Mouse (Mus musculus) kidney, embryonic 14.5 days (tissue): Measurements from ENCODE around the gene Gm3336. TPM values are rescaled to one million over a fixed set of nuclear protein-coding genes. Genes with fewer than 3 reads are reported as not detected.
A peak's percentile ranks its signal among the peaks of the same experiment; 100 is the strongest.

ENCODE experiments used
- ATAC-seq: fragments of 200-750 bp; cut with Nextera tagmentation; 2 replicates; pipeline ENCODE4 v1.8.0; 2017; ENCODE audit warnings: moderate number of reproducible peaks, mild to moderate bottlenecking, moderate TSS enrichment, moderate library complexity; ENCODE audit not compliant: low FRiP score, low TSS enrichment
- H3K27ac ChIP-seq: fragments of 300-500 bp; sonication (generic); 2 replicates; pipeline ENCODE4 v1.5.1; 2014; ENCODE audit warnings: low read depth, mild to moderate bottlenecking, low read length, moderate library complexity, mixed read lengths
- H3K27me3 ChIP-seq: fragments of 300-500 bp; sonication (generic); 2 replicates; pipeline ENCODE4 v1.6.1; 2014; ENCODE audit warnings: mild to moderate bottlenecking, low read length; ENCODE audit not compliant: control insufficient read depth, insufficient read depth
- H3K36me3 ChIP-seq: fragments of 300-500 bp; sonication (generic); 2 replicates; pipeline ENCODE4 v1.6.1; 2014; ENCODE audit warnings: low read length, mixed read lengths; ENCODE audit not compliant: control insufficient read depth, insufficient read depth
- H3K4me1 ChIP-seq: fragments of 300-500 bp; sonication (generic); 2 replicates; pipeline ENCODE4 v1.6.1; 2014; ENCODE audit warnings: low read length, mixed read lengths; ENCODE audit not compliant: control insufficient read depth, insufficient read depth
- H3K4me2 ChIP-seq: fragments of 300-500 bp; sonication (generic); replicated peaks from 2 replicates; pipeline ENCODE4 v1.6.1; 2014; ENCODE audit warnings: low read depth, mild to moderate bottlenecking, low read length
- H3K4me3 ChIP-seq: fragments of 300-500 bp; sonication (generic); 2 replicates; pipeline ENCODE4 v1.5.1; 2014; ENCODE audit warnings: mild to moderate bottlenecking, low read length
- H3K9ac ChIP-seq: fragments of 300-500 bp; sonication (generic); 2 replicates; pipeline ENCODE4 v1.6.1; 2014; ENCODE audit warnings: low read depth, mild to moderate bottlenecking, low read length, moderate library complexity
- H3K9me3 ChIP-seq: fragments of 300-500 bp; sonication (generic); 2 replicates; pipeline ENCODE4 v1.6.1; 2016; ENCODE audit warnings: low read length; ENCODE audit not compliant: control insufficient read depth
- WGBS: fragments of 180-500 bp; shearing (Covaris S2); extraction: QIAGEN DNeasy Blood & Tissue Kit; methylation state at CpG from one replicate; pipeline ENCODE4 v1.1.7; 2014; 5-methylcytosine and 5-hydroxymethylcytosine counted together
- polyA plus RNA-seq: library from polyadenylated mRNA; unstranded; fragments of >200 nt; fragmentation: Nextera tagmentation; extraction: Ambion mirVana; gene quantifications from 2 replicates; pipeline ENCODE4 v1.2.1, GENCODE M21; 2014

Gm3336 gene
- 0.23 and 0.73 TPM in 2 replicates for polyA plus RNA-seq

DNA sequence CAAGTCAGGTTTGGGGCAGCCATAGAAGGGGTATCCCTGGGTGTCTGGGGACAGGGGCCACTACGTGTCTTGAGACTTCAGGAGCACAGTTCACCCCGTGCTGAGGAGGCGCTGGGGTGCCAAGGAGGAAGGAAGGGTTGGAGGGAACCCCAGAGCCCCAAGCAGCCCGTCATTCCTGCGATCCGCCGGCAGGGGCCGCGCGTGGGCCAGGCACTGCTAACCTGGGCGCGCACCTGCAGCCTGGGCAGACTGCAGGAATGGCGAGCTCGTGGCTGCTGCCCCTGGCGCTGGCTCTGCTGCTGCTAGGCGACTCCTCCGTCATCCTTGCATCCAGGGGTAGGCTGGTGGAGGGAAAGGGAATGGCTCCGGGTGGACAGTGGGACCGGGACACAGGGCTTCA, at the start of gene Gm3336:
Gm3336 (plus strand) TSS at position 247 of the 400 bp plus-strand sequence.
- Histone ChIP-seq H3K4me1 (no peaks in the 10 kb centered on the region), H3K4me2 (0 out of 2 replicates have a peak within 1 kb of the TSS, but pooled peaks have one; percentile 5), H3K36me3 (no peaks in the 10 kb centered on the region), H3K9me3 (no peaks in the 10 kb centered on the region), H3K27me3 (no peaks in the 10 kb centered on the region), H3K27ac (no peak within 1 kb of the TSS), H3K9ac (no peak within 1 kb of the TSS), H3K4me3 (no peak within 1 kb of the TSS)
- 6% methylated on average over 19 of the region's 19 CpGs for whole genome bisulfite sequencing
- no peak for ATAC-seq

DNA sequence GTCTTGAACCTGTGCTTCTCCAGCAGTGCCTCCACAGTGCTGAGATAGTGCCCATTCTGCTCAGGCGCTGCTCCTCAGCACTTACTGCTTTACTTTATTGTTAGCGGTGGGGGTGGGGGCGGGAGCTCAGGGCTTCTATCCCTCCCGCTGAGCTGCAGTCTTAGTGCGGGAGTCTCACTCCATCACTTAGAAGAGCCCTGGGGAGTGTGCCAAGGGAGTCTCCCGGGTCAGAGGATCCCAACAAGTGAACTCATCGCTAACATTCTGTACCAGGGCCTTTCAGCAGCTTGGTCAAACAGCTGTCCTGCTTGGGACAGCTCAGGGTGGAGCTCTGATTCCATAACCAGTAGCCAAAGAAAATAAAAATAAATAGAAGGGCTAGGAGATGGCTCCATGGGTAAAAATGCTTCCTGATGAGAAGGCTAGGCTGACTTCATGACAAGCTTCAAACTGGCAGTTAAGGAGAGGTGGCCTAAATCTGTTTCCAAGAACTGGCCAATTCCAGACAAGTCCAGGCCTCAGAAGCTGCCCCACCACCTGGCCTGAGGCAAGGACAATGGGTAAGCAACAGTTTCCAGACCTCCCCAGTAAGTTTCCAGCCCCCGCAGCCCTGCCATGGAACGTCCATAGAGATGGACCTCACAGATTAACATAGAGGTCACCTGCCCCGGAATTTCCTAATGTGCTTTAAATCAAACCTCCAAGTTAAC, 46.6 kb upstream of the Gm3336 start:
- ATAC-seq = no peak
- Histone ChIP-seq H3K4me2 (no peak overlapping the region), H3K9ac (no peak overlapping the region), H3K27ac (no peak overlapping the region; the same call in 1 of the 2 replicates), H3K27me3 (no peaks in the 10 kb centered on the region), H3K9me3 (no peaks in the 10 kb centered on the region), H3K4me1 (peaks cover 19% of the 10 kb centered on the region), H3K36me3 (peaks cover 8% of the 10 kb centered on the region), H3K4me3 (no peak overlapping the region)
- WGBS = 58% methylated on average over 10 of the region's 10 CpGs

DNA sequence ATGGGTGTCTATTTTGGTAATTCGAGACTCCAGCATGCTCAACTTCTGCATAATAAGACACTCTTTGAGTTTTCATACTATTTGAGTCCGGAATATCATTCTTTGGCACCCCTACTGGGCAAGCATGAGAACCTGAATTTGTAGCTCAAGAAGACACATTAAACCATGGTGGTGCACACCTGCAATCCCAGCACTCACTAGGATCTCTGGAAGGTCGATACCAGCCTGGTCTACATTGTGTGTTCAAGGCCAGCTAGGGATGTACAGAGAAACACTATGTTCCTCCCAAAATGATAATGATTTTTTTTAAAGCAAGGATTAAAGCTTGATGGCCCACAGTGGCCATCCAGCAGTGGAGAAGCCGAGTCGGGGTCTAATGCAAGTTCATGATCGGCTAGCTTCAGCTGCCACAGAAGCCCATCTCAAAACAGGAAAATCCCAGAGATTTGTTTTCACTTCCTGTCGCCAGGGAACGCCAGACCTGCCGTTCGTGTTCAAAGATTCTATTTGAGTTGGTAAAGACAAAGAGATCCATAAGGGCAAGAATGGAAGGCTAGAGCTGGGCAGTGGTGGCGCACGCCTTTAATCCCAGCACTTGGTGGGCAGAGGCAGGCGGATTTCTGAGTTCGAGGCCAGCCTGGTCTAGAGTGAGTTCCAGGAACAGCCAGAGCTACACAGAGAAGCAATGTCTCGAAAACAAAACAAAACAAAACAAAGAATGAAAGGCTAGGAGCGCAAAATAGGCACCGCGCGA, 45.8 kb upstream of the Gm3336 start:
- H3K4me3 ChIP-seq = peak overlapping the region; percentile 69
- H3K9me3 ChIP-seq = no peaks in the 10 kb centered on the region
- H3K27ac ChIP-seq = peak overlapping the region; percentile 79
- H3K36me3 ChIP-seq = peaks cover 10% of the 10 kb centered on the region
- no peaks in the 10 kb centered on the region for H3K27me3 ChIP-seq
- H3K4me2 ChIP-seq = peak overlapping the region; percentile 49
- 39% methylated on average over 19 of the region's 19 CpGs for WGBS
- H3K9ac ChIP-seq = peak overlapping the region; percentile 61
- peaks cover 19% of the 10 kb centered on the region for H3K4me1 ChIP-seq
- no peak for ATAC-seq

DNA sequence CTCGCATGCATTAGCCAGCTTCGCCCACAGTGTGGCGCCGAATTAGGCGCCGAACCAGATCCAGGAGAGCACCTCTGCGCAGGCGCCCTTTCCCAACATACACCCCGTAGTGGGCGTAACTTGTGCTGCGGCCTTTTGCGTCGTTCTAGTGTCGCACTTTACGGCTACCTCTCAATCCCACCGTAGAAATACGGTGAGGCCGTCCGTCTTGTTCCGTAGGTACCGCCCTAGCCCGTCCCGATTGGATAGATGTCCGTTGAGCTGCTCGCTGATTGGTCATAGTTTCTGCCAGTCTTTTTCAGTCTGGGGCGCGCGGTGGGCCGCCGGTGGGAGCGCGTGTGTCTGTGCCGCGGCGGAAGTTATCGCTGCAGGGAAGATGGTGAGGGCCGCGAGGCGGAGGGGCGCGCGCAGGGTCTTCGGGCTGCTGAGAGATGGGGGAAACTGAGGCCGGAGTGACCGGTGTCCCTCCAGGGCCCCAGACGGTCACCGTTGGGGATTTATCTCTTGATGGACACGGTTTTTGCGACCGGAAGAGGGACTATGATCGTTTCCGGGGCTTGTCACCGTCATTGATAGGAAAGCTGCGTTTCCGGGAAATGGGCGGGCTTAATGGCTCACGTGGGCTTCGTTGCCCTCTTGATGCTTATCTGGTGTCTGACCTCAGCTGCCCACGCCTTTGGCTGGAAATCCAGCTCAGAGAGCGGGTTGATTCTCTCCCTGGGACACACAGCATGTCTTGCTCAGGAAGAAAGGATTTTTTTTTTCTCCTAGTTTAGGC, 45.1 kb upstream of the Gm3336 start, which contains the start of gene Lsm4:
Lsm4 (plus strand) TSS at position 170 of the 778 bp plus-strand sequence.
- H3K9ac ChIP-seq = peak within 1 kb of the TSS; percentile 78
- H3K4me2 ChIP-seq = peak within 1 kb of the TSS; percentile 64
- H3K27me3 ChIP-seq = no peaks in the 10 kb centered on the region
- peaks cover 18% of the 10 kb centered on the region for H3K36me3 ChIP-seq
- peak within 1 kb of the TSS; percentile 69 for H3K4me3 ChIP-seq
- no peaks in the 10 kb centered on the region for H3K9me3 ChIP-seq
- H3K4me1 ChIP-seq = peaks cover 19% of the 10 kb centered on the region
- peak; percentile 96 for ATAC-seq
- H3K27ac ChIP-seq = peak within 1 kb of the TSS; percentile 98
- WGBS = under 1% methylated on average over 60 of the region's 60 CpGs

DNA sequence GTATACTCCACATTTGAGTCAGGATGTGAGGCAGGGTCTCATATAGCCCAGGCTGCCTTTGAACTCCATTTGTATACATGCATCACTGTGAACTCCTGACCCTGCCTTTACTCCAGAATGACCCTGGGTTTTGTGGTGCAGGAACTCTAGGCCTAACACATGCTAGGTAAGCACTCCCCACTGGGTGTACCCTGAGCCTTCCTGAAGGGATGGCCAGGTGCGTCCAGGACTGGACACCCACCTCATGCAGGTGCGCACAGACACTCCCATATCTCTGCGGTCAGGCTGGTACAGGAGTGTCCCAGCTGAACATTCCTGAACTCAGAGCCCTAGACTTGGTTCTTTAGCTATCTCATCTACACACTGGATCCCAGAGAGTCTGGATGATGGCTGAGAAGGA, 44.2 kb upstream of the Gm3336 start:
- Histone ChIP-seq H3K36me3 (peaks cover 27% of the 10 kb centered on the region), H3K27me3 (no peaks in the 10 kb centered on the region), H3K9ac (peak overlapping the region; percentile 78), H3K4me1 (peaks cover 19% of the 10 kb centered on the region), H3K27ac (peak overlapping the region; percentile 98), H3K9me3 (no peaks in the 10 kb centered on the region), H3K4me2 (peak overlapping the region; percentile 64), H3K4me3 (peak overlapping the region; percentile 69)
- 86% methylated on average over 3 of the region's 3 CpGs for WGBS
- no peak for ATAC-seq

DNA sequence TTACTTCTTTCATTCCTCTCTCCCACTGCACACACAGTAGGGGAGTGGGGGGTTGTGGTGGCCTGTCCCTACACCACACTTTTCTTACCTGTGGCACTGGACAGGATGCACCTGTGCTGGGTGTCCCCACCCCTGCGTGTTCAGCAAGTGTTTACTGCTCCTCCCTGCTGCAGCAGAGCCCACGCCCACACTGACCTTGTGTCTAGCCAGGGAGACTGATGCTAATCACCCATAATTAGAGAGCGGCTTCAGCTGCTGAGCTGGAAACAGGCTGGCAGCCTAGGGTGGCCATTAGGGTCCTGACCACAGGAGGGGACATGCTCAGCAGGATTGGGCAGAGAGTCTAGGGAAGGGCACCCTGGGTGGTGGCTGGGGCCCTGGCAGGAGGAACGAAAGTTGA, 43.6 kb upstream of the Gm3336 start:
- no peaks in the 10 kb centered on the region for H3K9me3 ChIP-seq
- no peak overlapping the region; the same call in 1 of the 2 replicates for H3K4me3 ChIP-seq
- H3K9ac ChIP-seq = peak overlapping the region; percentile 78; the same call in 1 of the 2 replicates
- 72% methylated on average over 4 of the region's 4 CpGs for WGBS
- no peak overlapping the region; the same call in 1 of the 2 replicates for H3K4me2 ChIP-seq
- peaks cover 33% of the 10 kb centered on the region for H3K36me3 ChIP-seq
- H3K27ac ChIP-seq = peak overlapping the region; percentile 37; the same call in 1 of the 2 replicates
- no peak for ATAC-seq
- H3K27me3 ChIP-seq = no peaks in the 10 kb centered on the region
- H3K4me1 ChIP-seq = peaks cover 19% of the 10 kb centered on the region

DNA sequence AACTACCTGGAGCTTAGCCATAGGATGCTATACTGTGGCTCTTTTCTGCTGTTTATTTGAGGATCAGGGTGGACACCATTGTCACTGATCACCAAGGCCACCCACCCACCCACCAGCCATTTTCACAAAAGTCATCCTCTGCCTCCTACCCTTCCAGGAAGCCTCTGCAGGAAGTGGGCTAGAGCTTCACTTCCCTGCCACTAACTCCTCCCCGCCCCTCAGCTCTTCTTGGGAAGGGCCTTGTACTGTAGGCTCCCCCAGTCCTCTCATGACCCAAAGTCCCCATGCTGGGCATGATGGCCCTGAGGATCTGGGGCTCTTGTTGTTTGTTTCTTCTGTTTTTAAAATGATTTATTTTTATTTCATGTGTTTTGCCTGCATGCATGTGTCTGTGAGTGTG, 43.0 kb upstream of the Gm3336 start:
- Histone ChIP-seq H3K9me3 (no peaks in the 10 kb centered on the region), H3K36me3 (peaks cover 34% of the 10 kb centered on the region), H3K27ac (no peak overlapping the region; the same call in 1 of the 2 replicates), H3K4me2 (no peak overlapping the region; the same call in 1 of the 2 replicates), H3K4me3 (no peak overlapping the region), H3K27me3 (no peaks in the 10 kb centered on the region), H3K9ac (no peak overlapping the region), H3K4me1 (peaks cover 19% of the 10 kb centered on the region)
- no peak for ATAC-seq
- WGBS = 89% methylated on average over 1 of the region's 1 CpGs

DNA sequence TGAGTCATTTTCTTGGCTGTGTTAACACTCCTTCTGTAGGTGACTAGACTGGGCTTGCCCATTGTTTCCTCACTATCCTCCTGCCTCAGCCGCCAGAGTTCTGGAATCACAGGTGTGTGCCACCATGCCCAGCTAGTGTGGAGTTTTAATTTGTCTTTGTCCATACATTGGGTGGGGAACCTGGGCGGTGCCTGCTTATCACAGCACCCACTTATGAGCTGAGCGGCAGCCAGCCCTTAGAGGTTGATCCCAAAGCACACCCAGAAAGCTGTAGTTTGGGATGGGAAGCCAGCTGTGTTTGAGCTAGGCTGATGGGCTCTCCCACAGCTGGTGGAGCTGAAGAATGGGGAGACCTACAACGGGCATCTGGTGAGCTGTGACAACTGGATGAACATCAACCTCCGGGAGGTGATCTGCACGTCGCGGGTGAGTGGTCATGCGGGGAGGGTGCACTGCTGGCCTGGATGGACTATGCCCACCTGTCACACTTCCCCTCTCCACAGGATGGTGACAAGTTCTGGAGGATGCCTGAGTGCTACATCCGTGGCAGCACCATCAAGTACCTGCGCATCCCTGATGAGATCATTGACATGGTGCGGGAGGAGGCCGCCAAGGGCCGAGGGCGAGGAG, 40.8 kb upstream of the Gm3336 start:
- H3K36me3 ChIP-seq = peaks cover 34% of the 10 kb centered on the region
- WGBS = 77% methylated on average over 15 of the region's 15 CpGs
- H3K4me2 ChIP-seq = no peak overlapping the region
- no peaks in the 10 kb centered on the region for H3K9me3 ChIP-seq
- ATAC-seq = no peak
- H3K9ac ChIP-seq = peak overlapping the region; percentile 23; the same call in 1 of the 2 replicates
- H3K4me1 ChIP-seq = peaks cover 23% of the 10 kb centered on the region
- H3K4me3 ChIP-seq = no peak overlapping the region
- no peaks in the 10 kb centered on the region for H3K27me3 ChIP-seq
- no peak overlapping the region for H3K27ac ChIP-seq
